Mouse (Mus musculus) liver, embryonic 16.5 days (tissue): Measurements from ENCODE around the gene Tob1. TPM values are rescaled to one million over a fixed set of nuclear protein-coding genes. Genes with fewer than 3 reads are reported as not detected.

Source experiments
- ATAC-seq: fragments of 200-750 bp; cut with Nextera tagmentation; 2 replicates; pipeline ENCODE4 v1.8.0; 2017; ENCODE audit warnings: low read depth, mild to moderate bottlenecking, moderate number of reproducible peaks, moderate library complexity
- H3K27ac ChIP-seq: fragments of 300-500 bp; sonication (generic); 2 replicates; pipeline ENCODE4 v1.5.1; 2014; ENCODE audit warnings: mild to moderate bottlenecking, low read length
- H3K27me3 ChIP-seq: fragments of 300-500 bp; sonication (generic); 2 replicates; pipeline ENCODE4 v1.6.1; 2014; ENCODE audit warnings: low read depth, low read length, mixed read lengths; ENCODE audit not compliant: control insufficient read depth, insufficient read depth
- H3K36me3 ChIP-seq: fragments of 300-500 bp; sonication (generic); 2 replicates; pipeline ENCODE4 v1.6.1; 2014; ENCODE audit warnings: mild to moderate bottlenecking; ENCODE audit not compliant: control insufficient read depth, insufficient read depth
- H3K4me1 ChIP-seq: fragments of 300-500 bp; sonication (generic); 2 replicates; pipeline ENCODE4 v1.6.1; 2014; ENCODE audit warnings: low read depth, low read length, mixed read lengths; ENCODE audit not compliant: control insufficient read depth
- H3K4me2 ChIP-seq: fragments of 300-500 bp; sonication (generic); 2 replicates; pipeline ENCODE4 v1.6.1; 2014; ENCODE audit warnings: low read depth, low read length, mixed read lengths
- H3K4me3 ChIP-seq: fragments of 300-500 bp; sonication (generic); 2 replicates; pipeline ENCODE4 v1.5.1; 2014; ENCODE audit warnings: low read depth, mild to moderate bottlenecking, low read length
- H3K9ac ChIP-seq: fragments of 300-500 bp; sonication (generic); 2 replicates; pipeline ENCODE4 v1.6.1; 2014; ENCODE audit warnings: low read depth, low read length
- H3K9me3 ChIP-seq: fragments of 300-500 bp; sonication (generic); replicated peaks from 2 replicates; pipeline ENCODE4 v1.6.1; 2016; ENCODE audit warnings: low read length; ENCODE audit not compliant: control insufficient read depth
- WGBS: fragments of 180-500 bp; shearing (Covaris S2); extraction: QIAGEN DNeasy Blood & Tissue Kit; methylation state at CpG from one replicate; pipeline ENCODE4 v1.1.7; 2014; ENCODE audit not compliant: insufficient replicate concordance; 5-methylcytosine and 5-hydroxymethylcytosine counted together
- polyA plus RNA-seq: library from polyadenylated mRNA; unstranded; fragments of >200 nt; fragmentation: Nextera tagmentation; extraction: Ambion mirVana; gene quantifications from 2 replicates; pipeline ENCODE4 v1.2.1, GENCODE M21; 2015

The Tob1 gene
- polyA plus RNA-seq, 1 experiment from 2014 or later: 11.6 TPM

GRCm38 (mm10) chr11:94231821-94232552 is 20.7 kb downstream of the Tob1 start:
- Histone ChIP-seq H3K4me3 (no peak overlapping the region), H3K27ac (no peak overlapping the region), H3K27me3 (no peaks in the 10 kb centered on the region), H3K9ac (no peak overlapping the region), H3K9me3 (no peaks in the 10 kb centered on the region), H3K4me1 (peaks cover 22% of the 10 kb centered on the region), H3K4me2 (no peak overlapping the region), H3K36me3 (no peaks in the 10 kb centered on the region)
- 72% methylated on average over 19 of the region's 19 CpGs for WGBS
- ATAC-seq: no peak

- Histone ChIP-seq H3K27me3 (no peaks in the 10 kb centered on the region), H3K4me1 (peaks cover 22% of the 10 kb centered on the region), H3K4me2 (no peak overlapping the region), H3K36me3 (no peaks in the 10 kb centered on the region), H3K9ac (no peak overlapping the region), H3K9me3 (no peaks in the 10 kb centered on the region), H3K27ac (no peak overlapping the region), H3K4me3 (no peak overlapping the region)
- no peak for ATAC-seq
- WGBS: 69% methylated on average over 6 of the region's 6 CpGs
Measured at GRCm38 (mm10) chr11:94233405-94233804, 22.2 kb downstream of the Tob1 start.

GRCm38 (mm10) chr11:94234380-94234779 is 23.1 kb downstream of the Tob1 start:
- H3K27ac ChIP-seq: no peak overlapping the region; the same call in 1 of the 2 replicates
- peak; percentile 53 for ATAC-seq
- no peaks in the 10 kb centered on the region for H3K36me3 ChIP-seq
- H3K4me1 ChIP-seq: peaks cover 22% of the 10 kb centered on the region
- no peak overlapping the region for H3K9ac ChIP-seq
- 52% methylated on average over 12 of the region's 12 CpGs for WGBS
- no peaks in the 10 kb centered on the region for H3K9me3 ChIP-seq
- H3K4me3 ChIP-seq: no peak overlapping the region
- no peak overlapping the region for H3K4me2 ChIP-seq
- no peaks in the 10 kb centered on the region for H3K27me3 ChIP-seq

DNA sequence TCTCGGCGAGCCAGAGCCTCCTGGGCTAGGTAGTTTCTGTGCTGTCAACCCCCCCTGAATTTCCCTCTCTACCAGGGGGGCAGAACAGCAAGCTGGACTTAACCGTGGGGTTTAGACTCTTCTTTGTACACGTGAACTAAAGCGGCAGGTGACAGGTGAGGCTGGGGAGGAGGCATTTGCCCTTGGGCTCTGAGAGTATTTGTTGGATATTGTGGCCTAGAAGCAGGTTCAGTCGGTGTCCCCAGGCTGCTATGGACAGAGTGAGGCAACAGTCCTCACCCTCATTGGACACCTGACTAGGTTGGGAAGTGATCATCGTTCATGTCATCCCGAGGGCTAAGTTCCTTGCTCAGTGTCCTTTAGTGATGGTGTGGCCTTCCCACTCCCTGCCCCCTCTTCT is 23.6 kb downstream of the Tob1 start:
- Histone ChIP-seq H3K4me2 (no peak overlapping the region), H3K27ac (no peak overlapping the region), H3K9ac (no peak overlapping the region), H3K36me3 (no peaks in the 10 kb centered on the region), H3K4me3 (no peak overlapping the region), H3K9me3 (no peaks in the 10 kb centered on the region), H3K4me1 (peaks cover 21% of the 10 kb centered on the region), H3K27me3 (no peaks in the 10 kb centered on the region)
- WGBS: 80% methylated on average over 8 of the region's 8 CpGs
- ATAC-seq: no peak

DNA sequence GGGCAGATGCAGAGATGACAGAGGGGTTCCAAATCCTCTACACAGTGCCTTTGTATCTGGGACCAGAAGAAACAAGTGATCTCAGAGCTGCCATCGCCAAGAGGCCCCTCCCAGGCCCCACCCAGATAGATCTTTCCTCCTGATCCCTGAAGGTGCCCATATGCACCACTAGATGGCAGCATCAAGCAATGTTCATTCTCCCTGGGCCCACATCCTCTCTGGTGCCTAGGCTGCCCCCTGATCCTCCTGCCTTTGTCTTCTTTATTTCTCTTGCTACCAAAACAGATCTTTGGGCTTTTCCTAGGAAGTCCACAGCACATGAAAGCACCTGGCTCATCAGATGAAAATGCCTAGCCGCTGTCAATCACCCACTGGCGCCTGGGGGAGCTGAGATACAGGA is 24.8 kb downstream of the Tob1 start:
- Histone ChIP-seq H3K27ac (no peak overlapping the region), H3K9me3 (no peaks in the 10 kb centered on the region), H3K27me3 (no peaks in the 10 kb centered on the region), H3K4me3 (no peak overlapping the region), H3K36me3 (no peaks in the 10 kb centered on the region), H3K9ac (no peak overlapping the region), H3K4me1 (peaks cover 16% of the 10 kb centered on the region), H3K4me2 (peak overlapping the region; percentile 32; the same call in 1 of the 2 replicates)
- WGBS: 27% methylated on average over 3 of the region's 3 CpGs
- ATAC-seq: peak; percentile 83

GRCm38 (mm10) chr11:94238786-94239185 is 27.5 kb downstream of the Tob1 start:
- Histone ChIP-seq H3K9me3 (no peaks in the 10 kb centered on the region), H3K9ac (no peak overlapping the region), H3K27me3 (peaks cover 14% of the 10 kb centered on the region), H3K4me1 (peaks cover 20% of the 10 kb centered on the region), H3K27ac (no peak overlapping the region), H3K4me3 (no peak overlapping the region), H3K4me2 (no peak overlapping the region), H3K36me3 (no peaks in the 10 kb centered on the region)
- WGBS: 81% methylated on average over 8 of the region's 8 CpGs
- no peak for ATAC-seq

DNA sequence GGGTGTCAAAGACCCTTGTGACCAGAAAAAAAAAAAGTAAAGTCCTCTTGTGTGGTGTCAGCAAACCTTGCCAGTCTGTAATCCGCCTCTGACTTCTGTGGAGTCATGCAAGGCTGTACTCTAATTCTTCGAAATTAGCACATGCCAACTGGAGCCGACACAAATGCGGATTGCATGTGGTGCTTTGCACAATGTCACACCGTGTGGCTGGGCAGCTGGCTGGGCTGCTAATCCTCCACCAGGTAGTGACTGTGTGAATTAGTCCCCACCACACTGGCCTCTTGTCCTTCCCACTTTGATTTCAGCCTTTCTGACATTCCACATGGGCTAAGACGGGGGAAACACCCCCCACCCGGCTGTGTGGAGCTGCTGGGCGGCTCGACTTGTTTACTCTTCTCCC is 28.5 kb downstream of the Tob1 start:
- ATAC-seq: no peak
- H3K4me1 ChIP-seq: peaks cover 12% of the 10 kb centered on the region
- H3K4me3 ChIP-seq: no peak overlapping the region
- H3K4me2 ChIP-seq: no peak overlapping the region
- H3K27me3 ChIP-seq: peaks cover 17% of the 10 kb centered on the region
- H3K9ac ChIP-seq: no peak overlapping the region
- no peaks in the 10 kb centered on the region for H3K9me3 ChIP-seq
- no peaks in the 10 kb centered on the region for H3K36me3 ChIP-seq
- WGBS: 49% methylated on average over 9 of the region's 9 CpGs
- no peak overlapping the region for H3K27ac ChIP-seq

GRCm38 (mm10) chr11:94242760-94243421 is 31.6 kb downstream of the Tob1 start:
- H3K27me3 ChIP-seq: peaks cover 19% of the 10 kb centered on the region
- no peaks in the 10 kb centered on the region for H3K9me3 ChIP-seq
- H3K4me1 ChIP-seq: peaks cover 4% of the 10 kb centered on the region; the same call in 1 of the 2 replicates
- H3K9ac ChIP-seq: peak overlapping the region; percentile 44; the same call in 1 of the 2 replicates
- H3K4me3 ChIP-seq: peak overlapping the region; percentile 25
- ATAC-seq: 0 out of 2 replicates have a peak, but pooled peaks have one; percentile 25
- 9% methylated on average over 29 of the region's 29 CpGs for WGBS
- H3K4me2 ChIP-seq: peak overlapping the region; percentile 46
- no peaks in the 10 kb centered on the region for H3K36me3 ChIP-seq
- no peak overlapping the region for H3K27ac ChIP-seq
